Mouse (Mus musculus) mouse trophoblast stem cell (cell line): Measurements from ENCODE around the gene Tmem79.
"Not testable (repeated sequence)": the region's sequence is repeated elsewhere in the genome, so short reads cannot be mapped to it uniquely, and the experiment has no call there.

ENCODE experiments used
- in situ Hi-C, 2 experiments: fragments of 300-500 bp; cut with MseI, MboI; formaldehyde crosslinking; loops; 2 replicates in 1 of 2; 3 replicates in 1 of 2; pipeline ENCODE4 v1.15.1; 2025

Gene Tmem79

DNA sequence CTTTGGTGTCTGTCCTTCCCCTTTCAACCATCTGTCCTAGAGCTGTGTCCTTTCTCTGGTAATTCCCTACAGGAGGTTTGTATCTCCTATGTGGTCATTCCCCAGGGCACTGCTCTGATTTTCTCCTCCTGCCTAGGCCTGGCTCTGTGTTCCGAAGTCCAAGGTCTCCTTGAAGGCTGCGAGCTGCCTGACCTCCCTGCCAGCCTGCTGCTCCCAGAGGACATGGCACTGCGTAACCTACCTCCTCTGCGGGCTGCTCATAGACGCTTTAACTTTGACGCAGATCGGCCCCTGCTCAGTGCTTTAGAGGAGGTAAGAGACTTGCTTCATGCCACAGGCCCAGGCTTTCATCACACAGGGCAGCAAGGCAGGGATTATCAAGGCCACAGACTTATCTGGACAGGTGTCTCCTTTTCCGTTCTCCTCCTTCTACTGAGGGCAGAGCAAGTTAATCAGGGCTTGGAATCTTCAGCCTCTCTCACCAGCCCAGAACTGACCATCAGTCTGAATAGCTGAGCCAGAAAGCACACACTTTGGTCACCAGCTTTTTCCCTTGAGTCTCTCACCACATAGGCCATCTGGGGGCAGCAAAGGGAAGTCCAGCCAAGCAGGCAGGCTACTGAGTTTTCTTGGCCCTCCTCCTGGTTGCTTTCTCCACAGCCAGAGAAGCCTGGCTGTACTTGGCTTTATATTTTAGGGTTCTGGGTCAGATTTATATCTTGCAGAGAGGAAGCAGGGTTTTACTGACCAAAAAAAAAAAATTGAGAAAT lies 18.6 kb upstream of the Tmem79 start:
- in situ Hi-C loops = no loop called here

- in situ Hi-C loops = no loop called here
These were observed 17.0 kb upstream of the Tmem79 start for GRCm38 (mm10) chr3:88352907-88353306.

GRCm38 (mm10) chr3:88350732-88351131 lies 14.8 kb upstream of the Tmem79 start:
- in situ Hi-C loops = no loop called here

GRCm38 (mm10) chr3:88339006-88339405 lies 3.1 kb upstream of the Tmem79 start:
- in situ Hi-C loops = no loop called here

DNA sequence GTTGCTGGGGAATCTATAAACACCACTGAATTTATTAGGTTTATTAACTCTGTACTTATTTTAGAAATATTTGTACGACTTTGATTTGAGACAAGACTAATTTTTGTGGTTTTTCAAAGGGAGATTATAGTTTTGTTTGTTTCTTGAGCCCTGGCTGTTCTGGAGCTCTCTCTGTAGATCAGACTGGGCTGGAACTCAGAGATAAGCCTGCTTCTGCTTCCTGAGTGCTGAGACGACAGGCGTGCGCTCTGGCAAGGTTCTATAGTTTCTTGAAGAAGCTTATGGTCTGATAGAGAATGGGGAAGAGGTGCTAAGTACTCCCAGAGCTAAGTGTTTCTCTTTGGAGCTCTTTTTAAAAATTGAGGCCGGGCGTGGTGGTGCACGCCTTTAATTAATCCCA lies 2.4 kb upstream of the Tmem79 start:
- in situ Hi-C loops = no loop called here

- in situ Hi-C loops = no loop called here
These were observed 1.5 kb upstream of the Tmem79 start for GRCm38 (mm10) chr3:88337367-88338020.

DNA sequence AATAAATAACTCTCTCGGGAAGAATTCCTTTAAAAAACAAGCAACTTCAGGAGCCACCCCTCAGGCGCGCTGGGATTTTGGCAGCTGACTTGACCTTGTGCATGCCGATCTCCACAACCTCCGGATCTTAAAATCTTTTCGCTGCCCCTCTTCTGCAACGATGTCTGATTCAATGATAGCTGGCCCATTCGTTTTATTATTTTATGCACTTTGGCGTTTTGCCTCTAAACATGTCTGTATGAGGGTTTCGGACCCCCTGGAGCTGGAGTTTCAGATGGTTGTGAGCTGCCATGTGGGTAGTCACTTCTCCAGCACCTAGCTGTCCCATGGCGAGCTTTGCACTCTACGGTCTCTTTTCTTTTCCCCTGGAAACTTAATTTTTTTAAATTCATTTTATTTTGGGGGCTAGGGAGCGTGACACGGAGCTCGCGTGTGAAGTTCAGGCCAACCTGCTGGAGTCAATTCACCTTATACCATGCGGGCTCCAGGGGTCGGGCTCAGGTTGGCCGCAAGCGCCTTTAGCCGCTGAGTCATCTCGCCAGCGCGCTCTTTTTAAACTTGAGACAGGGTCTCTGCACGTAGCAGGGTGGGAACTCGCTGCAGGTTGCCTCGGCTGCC lies 403 bp downstream of the Tmem79 start:
- in situ Hi-C loops = no loop called here

DNA sequence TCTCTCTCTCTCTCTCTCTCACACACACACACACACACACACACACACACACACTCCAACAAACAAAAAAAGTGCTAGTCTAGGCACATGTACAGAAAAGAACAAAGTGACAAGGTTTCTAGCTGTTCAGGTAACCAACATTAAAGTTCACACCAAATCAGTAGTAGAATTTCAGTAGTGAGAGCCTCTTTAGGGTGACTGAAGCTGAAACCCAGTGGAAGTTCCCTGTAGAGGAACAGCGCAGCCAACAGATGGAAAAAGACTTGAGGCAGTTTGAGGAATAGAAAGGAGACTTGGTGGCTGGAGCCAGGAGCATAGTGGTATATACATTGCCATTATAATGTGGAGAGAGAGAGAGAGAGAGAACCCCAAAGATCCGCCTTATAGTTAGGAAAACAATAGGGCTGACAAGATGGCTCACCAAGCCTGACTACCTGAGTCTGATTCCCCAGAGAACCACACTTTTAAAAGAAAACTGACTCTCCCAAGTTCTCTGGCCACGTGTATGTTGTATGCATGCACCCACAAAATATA lies 979 bp downstream of the Tmem79 start:
- in situ Hi-C loops = no loop called here

- in situ Hi-C loops = no loop called here
These were observed 1.8 kb downstream of the Tmem79 start for GRCm38 (mm10) chr3:88334029-88334658.

DNA sequence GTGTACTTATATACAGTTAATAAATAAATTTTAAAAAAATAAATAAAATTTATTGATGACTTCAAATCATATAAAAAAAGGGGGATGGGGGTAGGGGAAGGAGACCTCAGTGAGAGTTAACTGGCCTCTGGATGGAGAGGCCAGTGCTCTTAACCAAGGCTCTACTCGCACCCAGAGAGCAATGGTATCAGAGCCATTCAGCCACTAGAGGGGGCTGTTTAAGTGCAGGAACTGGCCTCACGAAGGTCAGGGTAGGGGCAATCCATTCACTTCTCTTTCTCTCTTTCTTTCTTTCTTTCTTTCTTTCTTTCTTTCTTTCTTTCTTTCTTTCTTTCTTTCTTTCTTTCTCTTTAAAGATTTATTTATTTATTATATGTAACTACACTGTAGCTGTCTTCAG lies 4.7 kb downstream of the Tmem79 start:
- in situ Hi-C loops = no loop called here

DNA sequence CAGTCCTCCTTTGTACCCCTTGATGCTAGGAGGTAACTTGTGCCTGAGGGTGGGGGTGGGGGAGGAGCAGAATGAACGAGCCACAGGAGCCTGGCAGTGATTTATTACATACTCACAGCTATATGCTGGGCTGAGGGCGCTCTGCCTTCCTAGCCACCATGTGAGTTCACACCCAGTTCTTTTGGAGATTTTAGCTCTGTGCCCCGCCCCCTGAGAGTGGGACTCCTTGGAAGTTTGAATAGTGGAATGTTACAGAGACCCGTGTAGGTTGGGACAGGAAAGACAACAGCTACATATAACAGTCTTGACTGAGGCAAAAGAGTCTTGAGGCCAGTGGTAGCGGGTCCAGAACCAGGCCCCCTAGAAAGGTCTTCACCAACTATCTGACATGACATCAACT lies 7.0 kb downstream of the Tmem79 start:
- in situ Hi-C loops = no loop called here

- in situ Hi-C loops = no loop called here
These were observed 11.0 kb downstream of the Tmem79 start, which contains the start of gene Glmp for GRCm38 (mm10) chr3:88324951-88325405. Gene Glmp (plus strand): TSS chr3:88325023.

GRCm38 (mm10) chr3:88299172-88299571 lies 36.8 kb downstream of the Tmem79 start:
- in situ Hi-C loops = no loop called here

DNA sequence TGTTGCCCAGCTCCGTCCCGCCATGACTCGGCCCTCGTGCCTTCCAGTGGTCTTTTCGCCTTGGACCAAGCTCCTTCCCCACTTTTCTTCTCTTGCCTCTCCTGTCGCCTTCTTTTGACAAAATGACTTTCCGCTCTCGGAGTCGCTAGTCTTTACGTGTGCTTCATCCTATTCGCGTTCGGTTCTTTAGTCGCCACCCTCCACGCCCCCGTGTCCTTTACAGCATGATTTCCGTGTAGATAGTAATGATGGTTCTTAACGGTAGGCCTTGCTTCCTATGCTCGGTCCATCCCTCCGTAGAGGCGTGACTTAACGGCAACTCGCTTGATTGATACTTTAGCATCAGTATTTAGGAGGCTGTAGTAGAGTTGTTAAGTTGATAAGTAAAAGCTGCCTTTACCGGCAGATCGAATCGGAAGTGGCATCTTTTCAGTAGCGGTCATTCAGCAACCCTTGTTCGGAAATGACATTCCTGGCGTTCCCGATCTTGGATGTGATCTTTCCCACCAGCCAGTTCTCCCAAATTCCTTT lies 38.6 kb downstream of the Tmem79 start:
- in situ Hi-C loops = no loop called here

DNA sequence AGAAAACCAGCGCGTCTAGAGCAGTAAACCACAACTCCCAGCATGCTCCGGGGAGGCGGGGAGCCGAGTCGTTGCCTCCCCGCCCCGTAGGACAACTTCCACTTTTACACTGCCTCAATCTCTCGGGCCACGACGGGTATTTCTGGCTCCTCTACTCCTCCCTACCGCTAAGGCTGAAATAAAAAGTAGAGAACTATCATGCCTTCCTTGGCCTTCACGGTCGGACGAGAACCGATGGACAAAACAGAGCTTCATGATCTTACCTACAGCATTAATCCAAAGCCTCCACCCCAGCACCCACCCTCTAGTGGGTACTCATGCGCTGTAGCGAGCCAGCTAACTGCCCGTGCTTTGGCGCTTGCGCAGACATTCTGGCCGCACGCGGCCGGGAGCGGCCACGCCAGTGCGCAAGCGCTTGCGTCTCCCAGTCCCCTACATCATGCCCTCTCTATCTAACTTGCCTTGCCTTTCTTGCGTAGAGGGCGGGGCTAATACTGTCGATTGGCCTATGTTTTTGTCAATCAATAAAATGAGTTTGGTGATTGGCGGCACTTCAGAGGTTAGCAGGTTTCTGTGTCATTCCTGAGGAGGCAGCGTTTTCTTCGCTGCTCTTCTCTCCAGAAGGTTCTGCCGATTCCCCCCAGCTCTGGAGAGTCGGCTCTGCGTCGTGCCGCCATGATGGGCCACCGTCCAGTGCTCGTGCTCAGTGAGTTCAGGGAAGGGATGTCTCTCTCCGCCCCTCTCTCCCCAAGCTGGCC lies 39.2 kb downstream of the Tmem79 start, which contains the start of the genes Tsacc and Cct3:
Tsacc (minus strand) TSS at position 439 of the 758 bp plus-strand sequence.
Cct3 (plus strand) TSS at position 556 of the 758 bp plus-strand sequence.
- in situ Hi-C loops = no loop called here

GRCm38 (mm10) chr3:88296110-88296560 lies 39.8 kb downstream of the Tmem79 start:
- in situ Hi-C loops = no loop called here

GRCm38 (mm10) chr3:88295272-88295671 lies 40.7 kb downstream of the Tmem79 start:
- in situ Hi-C loops = not testable (repeated sequence)

GRCm38 (mm10) chr3:88291970-88292369 lies 44.0 kb downstream of the Tmem79 start:
- in situ Hi-C loops = no loop called here

DNA sequence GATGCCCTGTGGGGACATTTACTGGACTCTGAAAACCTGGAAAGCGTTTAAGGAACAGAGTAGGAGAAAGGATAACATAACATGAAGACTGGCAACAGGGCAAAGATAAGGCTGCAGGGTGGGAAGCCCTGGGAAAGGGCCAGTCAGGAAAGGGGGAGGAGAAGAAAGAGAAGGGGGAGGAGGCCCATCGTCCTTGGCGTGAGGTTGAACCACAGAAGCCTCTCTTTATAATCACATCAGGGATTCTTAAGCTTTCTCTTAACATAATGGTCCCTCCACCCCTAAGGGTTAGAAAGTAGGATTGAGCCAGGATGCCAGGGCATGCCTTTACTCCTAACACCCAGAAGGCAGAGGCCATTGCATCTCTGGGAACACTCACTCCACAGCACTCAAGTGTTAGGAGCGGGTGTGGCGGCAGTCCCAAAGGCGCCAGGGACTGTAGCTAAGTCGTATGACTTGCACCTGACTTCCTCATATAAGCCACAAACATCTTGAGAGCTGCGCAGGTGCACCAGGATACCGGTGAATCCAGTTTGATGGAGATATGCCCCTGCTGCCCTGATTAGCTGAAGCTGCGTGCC lies 47.7 kb downstream of the Tmem79 start:
- in situ Hi-C loops = not testable (repeated sequence)

GRCm38 (mm10) chr3:88287110-88287509 lies 48.8 kb downstream of the Tmem79 start, which contains the start of gene Gm38392:
Gene Gm38392 (minus strand): TSS chr3:88287210.
- in situ Hi-C loops = no loop called here
